Mouse (Mus musculus) lung, postnatal 25 days (tissue): ENCODE results near the gene Neto2.
"Not testable (repeated sequence)": the region's sequence is repeated elsewhere in the genome, so short reads cannot be mapped to it uniquely, and the experiment has no call there.

ENCODE experiments used
- DNase-seq: peaks from one replicate; pipeline ENCODE4 v3.0.0; 2022; ENCODE audit warnings: low spot score

The Neto2 gene

GRCm38 (mm10) chr8:85700751-85701351, at the start of gene Neto2:
Neto2 (minus strand) TSS chr8:85700924.
- peak; percentile 31 for DNase-seq

GRCm38 (mm10) chr8:85745053-85745452, 44.3 kb upstream of the Neto2 start:
- DNase-seq = no peak

- no peak for DNase-seq
Measured at GRCm38 (mm10) chr8:85730545-85730944, 29.8 kb upstream of the Neto2 start.

- DNase-seq = no peak
Measured at GRCm38 (mm10) chr8:85717271-85717670, 16.5 kb upstream of the Neto2 start.

- DNase-seq = no peak
Measured at GRCm38 (mm10) chr8:85716696-85717095, 16.0 kb upstream of the Neto2 start.

- no peak for DNase-seq
Measured at GRCm38 (mm10) chr8:85706988-85707387, 6.3 kb upstream of the Neto2 start.

GRCm38 (mm10) chr8:85700101-85700750, 498 bp downstream of the Neto2 start:
- peak; percentile 8 for DNase-seq

GRCm38 (mm10) chr8:85699051-85699450, 1.7 kb downstream of the Neto2 start:
- DNase-seq = peak; percentile 84

- DNase-seq = peak; percentile 9
Measured at GRCm38 (mm10) chr8:85665146-85665545, 35.6 kb downstream of the Neto2 start.

- peak; percentile 41 for DNase-seq
Measured at GRCm38 (mm10) chr8:85661995-85662394, 38.7 kb downstream of the Neto2 start.

- DNase-seq = no peak
Measured at GRCm38 (mm10) chr8:85651201-85651600, 49.5 kb downstream of the Neto2 start.

GRCm38 (mm10) chr8:85648553-85648952, 52.2 kb downstream of the Neto2 start:
- DNase-seq = no peak

GRCm38 (mm10) chr8:85644921-85645665, 55.6 kb downstream of the Neto2 start:
- peak; percentile 26 for DNase-seq

GRCm38 (mm10) chr8:85624450-85624849, 76.3 kb downstream of the Neto2 start:
- no peak for DNase-seq

- DNase-seq = no peak
Measured at GRCm38 (mm10) chr8:85623246-85623645, 77.5 kb downstream of the Neto2 start.

- no peak for DNase-seq
Measured at GRCm38 (mm10) chr8:85618789-85619188, 81.9 kb downstream of the Neto2 start.

GRCm38 (mm10) chr8:85617125-85617524, 83.6 kb downstream of the Neto2 start:
- DNase-seq = not testable (repeated sequence)

- DNase-seq = no peak
Measured at GRCm38 (mm10) chr8:85608836-85609235, 91.9 kb downstream of the Neto2 start.

- DNase-seq = no peak
Measured at GRCm38 (mm10) chr8:85607804-85608203, 92.9 kb downstream of the Neto2 start.

GRCm38 (mm10) chr8:85606974-85607373, 93.8 kb downstream of the Neto2 start:
- DNase-seq = no peak

GRCm38 (mm10) chr8:85606561-85606960, 94.2 kb downstream of the Neto2 start:
- no peak for DNase-seq

GRCm38 (mm10) chr8:85604201-85604600, 96.5 kb downstream of the Neto2 start:
- no peak for DNase-seq
